Mouse (Mus musculus) cerebellum, adult 11-12 months (tissue): ENCODE measurements around the gene Gprc5c.
"Not testable (repeated sequence)": the region's sequence is repeated elsewhere in the genome, so short reads cannot be mapped to it uniquely, and the experiment has no call there.

ENCODE experiments used
- DNase-seq: peaks from one replicate; pipeline ENCODE4 v3.0.0; 2022

The Gprc5c gene

DNA sequence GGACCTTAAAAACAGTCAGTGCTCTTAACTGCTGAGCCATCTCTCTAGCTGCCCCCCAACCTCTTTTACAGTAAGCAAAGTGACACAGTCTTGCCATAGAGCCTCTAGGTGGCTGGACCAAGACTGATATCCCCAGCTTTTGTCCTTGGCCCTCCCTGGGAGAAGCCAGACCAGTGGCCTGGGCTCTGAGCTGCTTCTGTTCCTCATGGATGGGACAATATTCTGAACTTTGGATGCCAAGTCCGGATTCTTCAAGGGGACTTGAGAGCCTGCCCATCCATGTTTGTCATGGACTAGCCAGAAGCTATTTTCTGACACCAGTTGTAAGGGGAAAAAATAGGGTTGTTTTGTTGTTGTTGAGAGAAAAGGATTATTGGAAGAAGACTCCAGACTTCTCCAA, 18.8 kb downstream of the Gprc5c start:
- peak; percentile 33 for DNase-seq

DNA sequence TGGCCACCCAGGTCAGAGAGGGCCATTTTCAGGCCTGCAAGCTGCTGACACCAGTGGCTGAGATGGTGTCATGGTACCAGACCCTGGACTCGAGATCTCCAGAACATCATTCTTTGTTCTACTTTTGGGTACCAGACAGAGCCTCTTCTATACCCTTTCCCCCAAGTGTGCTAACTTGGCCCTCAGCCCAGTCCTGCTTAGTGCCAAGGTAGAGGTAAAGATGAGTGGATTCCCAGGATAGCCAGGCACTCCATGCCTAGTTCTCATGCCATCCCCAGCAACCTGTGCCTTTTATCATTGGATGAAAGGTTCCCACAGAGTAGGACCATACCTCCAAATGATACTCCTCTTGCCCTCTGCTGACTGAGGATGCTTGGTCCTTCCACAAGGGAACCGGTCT, 20.6 kb downstream of the Gprc5c start:
- DNase-seq, result peak; percentile 50

DNA sequence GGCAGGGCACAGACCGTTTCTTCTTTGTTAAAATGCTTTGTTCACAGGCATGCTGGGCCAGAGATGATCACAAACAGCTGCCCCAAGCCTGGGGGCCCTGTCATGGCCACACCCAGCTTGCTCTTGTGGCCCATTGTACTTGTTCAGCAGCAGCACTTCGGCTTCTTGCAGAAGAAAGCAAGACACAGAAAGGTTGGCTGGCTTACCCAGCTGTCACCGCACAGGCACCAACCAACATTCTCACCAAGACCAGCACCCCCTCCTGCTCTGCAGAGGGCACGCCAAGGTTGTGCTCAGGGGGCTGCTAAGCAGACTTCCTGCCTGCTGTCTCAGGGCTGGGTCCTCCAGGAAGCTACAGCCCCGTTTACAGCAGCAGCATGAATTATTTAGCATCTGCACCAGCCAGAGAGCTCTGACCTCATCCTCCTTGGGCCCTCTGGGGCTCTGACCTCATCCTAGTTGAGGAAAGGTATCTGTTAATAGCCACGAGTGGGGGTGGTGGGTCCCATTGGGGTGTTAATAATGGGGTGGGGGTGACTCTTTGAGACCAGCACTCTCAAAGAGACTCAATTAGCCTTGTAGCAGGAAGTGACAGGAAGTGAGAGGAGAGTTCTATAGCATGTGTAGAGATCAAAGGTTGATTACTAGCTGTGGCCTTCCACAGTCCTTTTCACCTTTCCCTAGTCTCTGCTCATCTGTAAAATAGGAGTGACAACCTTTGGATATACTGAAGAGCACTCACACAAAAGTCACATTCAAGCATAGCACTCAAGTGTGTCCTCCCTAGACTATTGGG, 22.3 kb downstream of the Gprc5c start:
- no peak for DNase-seq

DNA sequence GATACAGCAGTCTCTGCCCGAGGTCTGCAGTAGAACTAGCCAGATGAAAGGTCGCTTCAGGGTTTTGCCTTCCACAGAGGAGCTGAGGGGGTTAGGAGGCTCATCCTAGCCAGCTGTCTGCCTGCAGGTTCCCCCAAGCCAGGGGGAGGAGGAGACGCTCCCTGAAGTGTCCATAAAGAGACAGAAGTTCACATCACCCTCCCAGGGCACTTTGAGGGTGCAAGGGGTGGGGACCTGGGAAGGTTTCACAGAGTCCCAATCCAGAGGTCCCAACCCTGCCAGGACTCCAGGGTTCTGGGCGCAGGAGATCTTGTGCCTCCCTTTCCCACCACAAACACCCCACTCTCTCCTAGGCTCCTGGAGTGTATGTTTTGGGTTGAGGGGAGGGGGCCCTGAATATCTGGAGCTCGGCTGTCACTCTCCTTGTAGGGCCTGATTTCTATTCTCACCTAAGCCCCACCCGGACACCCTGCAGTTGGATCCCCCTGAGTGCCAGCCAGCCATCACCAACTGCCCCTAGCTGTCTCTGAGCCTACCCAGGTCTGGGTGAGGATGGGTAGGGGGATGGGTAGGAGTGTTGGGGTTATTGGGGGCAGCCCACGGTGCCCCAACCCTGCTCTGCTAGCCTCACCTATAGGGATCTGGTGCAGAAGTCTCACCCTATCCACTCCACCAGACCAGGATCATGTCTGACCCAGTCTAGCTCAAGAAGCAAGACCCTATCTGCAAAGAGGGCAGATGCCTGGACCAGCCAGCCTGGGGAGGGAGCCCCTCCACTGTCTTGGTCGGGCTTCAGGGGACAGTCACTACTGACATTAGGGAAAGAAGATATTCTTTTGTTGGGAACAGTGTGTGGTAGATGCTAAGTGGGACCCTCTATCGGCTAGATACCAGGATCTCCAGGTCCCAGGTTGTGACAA, 23.5 kb downstream of the Gprc5c start:
- DNase-seq, result no peak

DNA sequence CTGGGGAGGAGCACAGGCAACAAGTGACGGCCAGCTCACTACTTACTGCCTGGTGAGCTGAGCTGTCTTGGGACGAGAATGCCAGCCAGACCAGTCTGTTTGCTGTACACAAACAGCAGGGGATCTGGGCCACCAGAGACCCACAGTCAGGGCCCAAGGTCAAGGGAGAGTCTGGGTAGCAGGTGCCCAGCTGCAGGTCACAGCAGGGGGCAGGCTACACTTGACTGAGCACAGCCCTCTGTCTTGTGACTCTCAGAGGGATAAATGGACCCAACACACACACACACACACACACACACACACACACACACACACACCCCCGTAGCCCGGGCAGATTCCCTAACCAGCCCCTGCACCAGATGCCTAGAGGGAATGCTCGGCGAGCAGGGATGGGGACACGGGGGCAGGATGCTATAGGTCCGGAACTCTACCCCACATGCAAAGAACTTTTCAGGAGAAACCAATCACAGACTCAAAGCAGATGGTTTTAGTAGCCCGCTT, 24.4 kb downstream of the Gprc5c start:
- DNase-seq, result peak; percentile 59

DNA sequence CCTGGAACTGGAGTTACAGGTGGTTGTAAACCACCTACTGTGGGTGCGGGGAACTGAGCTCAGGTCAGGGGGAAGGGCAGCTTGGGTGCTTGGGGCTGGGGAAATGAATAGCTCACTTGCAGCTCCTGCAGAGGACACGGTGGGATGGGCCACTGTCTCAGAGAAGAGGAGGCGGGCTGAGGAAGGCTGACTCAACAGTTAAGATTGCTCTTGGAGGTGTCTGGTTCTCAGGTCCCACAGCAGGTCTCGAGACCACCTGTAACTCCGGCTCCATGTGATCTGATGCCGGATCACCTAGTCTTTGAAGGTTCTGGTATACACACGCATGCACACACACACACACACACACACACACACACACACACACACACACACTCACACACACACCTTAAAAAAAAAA, 25.2 kb downstream of the Gprc5c start:
- DNase-seq, result peak; percentile 45

DNA sequence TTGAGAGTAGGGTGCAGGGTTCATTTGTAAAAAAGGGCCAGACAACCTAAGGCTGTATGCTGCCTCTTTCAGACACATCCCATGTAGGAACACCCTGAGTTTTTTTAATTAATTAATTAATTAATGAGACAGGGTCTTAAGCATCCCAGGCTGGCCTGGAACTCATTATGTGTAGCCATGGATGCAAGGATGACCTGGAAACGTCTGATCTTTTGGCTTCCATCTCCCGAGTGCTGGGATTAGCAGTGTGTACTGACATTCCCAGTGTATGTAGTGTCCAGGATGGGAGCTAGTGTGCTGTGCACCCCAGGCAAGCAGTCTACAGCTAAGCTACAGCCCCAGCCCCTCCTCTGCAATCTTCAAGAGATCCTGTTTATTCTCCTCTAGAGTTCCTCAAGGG, 25.7 kb downstream of the Gprc5c start:
- DNase-seq, result no peak

DNA sequence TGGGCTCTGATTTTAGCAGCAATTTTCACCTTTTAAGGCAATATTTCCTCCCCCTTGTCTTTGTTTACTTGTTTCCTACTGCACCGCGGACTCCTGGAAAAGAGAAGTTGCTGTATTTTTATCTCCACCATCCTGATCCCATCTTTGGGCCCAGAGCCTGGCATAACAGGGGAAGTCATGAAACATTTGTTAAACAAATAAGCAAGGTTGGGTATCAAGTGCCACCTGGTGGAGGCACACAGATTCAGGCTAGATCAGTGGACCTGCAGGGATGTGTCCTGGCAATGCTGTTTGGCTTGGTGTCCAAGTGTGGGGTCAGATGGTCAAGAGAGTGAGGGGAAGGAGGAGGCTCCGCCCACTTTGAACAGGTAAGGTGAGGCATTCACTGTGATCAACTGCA, 26.2 kb downstream of the Gprc5c start:
- DNase-seq, result peak; percentile 83

DNA sequence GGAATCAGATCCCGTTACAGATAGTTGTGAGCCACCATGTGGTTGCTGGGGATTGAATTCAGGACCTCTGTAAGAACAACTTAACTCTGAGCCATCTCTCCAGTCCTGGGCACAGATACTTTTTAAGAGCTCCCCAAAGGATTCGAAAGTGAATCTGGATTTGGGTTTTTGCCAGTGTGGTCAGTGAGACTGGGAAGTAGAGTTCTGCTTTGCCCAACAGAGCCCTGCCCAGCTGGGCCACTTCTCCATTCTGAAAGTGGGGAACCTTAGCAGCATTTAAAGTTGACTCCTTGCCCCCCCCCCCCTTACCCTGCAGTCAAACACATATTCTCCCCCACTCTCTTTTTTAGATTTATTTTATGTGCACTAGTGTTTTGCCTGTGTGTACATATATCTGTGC, 28.7 kb downstream of the Gprc5c start:
- no peak for DNase-seq

DNA sequence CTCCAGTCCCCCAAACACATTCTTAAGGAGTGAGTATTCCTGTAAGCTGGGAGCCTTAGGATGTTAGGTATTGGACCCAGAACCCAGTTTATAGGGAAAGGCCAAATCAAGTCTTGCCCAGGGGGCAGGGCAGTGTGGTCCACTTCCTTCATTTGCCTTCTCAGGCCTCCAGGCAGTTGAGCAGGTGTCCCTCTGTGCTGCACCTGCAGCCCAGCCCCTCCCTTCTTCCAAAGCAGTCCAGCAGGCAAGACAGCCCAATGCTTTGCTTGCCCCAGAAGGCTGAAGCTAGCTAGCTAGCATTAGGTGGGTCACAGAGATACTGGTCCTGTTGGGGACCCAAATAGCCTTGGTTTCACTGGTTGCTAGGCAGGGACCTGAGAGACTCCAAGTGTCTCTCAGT, 29.2 kb downstream of the Gprc5c start:
- no peak for DNase-seq

DNA sequence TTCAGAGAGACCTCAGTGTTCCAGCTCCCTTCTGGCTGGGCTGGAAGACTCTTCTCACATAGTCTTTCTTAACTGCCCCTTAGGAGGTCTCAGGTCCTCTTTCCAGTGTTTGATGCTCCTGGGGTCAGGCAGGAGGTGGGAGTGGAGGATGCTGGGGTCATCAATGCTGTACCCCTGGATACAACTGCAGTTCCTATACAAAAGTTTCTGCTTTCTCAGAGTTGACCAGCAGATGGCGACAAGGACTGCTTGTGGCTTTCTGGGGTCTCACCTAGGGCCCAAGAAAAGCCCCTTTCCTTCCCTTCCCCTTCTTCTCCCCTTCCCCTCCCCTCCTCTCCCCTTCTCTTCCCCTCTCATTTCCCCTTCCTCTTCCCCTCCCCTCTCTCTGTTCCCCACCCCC, 29.6 kb downstream of the Gprc5c start:
- DNase-seq, result no peak

DNA sequence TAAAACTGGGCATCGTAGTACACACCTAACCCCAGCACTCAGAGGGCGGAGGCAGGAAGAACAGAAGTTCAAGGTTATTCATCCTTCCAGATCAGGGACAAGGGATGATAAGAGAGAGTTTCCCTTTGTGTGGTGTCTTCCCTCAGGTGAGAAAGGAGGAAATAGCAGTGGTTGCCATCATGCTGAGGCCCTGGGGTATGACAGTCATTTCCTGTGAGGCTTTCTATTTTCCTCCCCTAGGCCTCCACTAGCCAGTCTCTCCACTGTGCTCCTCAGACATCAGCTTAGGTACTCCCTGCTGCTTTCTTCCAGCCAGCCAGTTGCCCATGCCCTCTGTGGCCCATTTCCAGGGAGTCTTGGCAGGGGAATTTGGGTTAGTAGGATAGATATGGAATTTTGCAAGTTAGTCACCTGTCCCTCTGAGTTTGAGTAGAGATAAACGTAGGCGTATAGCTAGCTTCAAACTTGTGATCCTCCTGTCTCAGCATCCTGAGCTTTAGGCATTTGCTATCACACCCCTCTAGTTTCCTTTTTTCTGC, 32.4 kb downstream of the Gprc5c start:
- peak; percentile 56 for DNase-seq

DNA sequence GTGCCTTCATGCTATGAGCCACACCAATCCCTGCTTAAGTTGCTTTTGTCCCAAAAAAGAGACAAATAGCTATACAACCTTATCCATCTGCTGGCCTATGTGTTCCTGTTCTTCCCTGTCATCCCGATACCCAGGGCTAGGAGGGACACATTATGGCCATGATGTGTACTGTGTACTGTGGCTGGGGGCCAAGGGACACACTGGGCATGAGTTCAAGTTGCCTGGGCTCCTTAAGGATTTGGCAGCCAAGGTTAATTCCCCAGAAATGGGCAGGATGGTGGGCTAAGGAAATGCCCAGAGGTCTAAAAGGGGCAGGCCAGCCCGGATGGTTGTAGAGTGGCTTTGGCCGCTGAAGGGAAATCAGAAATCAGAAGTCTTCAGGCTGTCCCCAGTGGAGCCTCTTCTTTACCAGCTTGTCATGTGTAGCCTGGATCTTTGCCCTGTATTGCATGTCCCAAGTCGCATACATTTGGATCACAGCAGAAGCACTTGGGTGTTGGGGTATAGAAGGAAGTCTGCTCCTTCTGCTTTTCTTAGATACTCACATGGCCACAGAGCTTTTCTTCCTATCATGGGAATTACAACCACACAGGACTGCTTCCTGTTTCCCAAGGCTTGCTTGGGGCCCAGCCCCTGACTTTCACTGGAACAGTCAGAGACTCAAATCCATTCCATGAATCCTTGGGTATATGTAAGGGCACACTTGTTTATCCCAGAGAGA, 33.6 kb downstream of the Gprc5c start:
- DNase-seq, result peak; percentile 69

DNA sequence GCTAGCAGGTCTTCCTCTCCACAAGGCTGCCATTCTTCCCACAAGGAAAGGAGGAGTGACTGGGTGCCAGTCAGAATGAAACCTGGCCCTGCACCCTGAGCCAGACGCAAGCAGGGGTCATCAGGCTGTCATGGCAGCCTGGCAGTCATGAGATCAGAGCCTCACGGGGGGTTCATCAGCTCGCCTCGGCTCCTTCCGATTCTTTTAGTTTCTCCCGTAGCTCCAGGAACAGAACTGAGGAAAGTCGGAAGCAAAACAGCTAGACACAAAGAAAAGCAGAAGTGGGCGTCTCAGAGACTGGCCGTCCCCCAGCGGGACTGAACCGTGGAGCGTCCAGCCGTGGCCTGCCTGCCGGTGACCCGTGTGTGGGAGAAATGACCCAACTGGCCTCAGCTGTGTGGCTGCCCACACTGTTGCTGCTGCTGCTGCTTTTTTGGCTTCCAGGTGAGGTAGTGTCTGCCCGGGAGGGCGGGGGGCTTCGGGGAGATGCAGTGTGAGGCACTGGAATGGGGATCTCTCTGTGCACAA, 39.1 kb downstream of the Gprc5c start, which contains the start of gene Cd300a:
TSS of gene Cd300a (plus strand) at position 51 of the 528 bp plus-strand sequence.
- DNase-seq, result no peak

DNA sequence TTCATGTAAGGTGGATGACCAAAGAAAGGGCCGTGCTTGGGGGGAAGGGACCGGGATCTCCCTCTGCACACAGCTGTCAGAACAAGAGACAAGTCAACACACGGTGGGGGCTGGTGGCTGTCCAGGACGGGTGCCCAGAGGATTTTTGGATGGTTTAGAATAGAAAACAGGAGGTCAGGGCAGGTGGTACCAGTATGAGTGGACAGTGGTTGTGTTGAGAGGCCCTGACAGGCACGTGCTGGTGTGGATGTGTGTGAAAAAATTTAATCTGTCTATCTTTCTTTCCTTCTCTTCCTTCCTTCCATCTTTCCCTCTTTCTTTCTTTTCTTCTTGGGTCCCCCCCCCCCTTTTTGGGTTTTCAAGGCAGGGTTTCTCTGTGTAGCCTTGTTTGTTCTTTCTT, 39.6 kb downstream of the Gprc5c start:
- DNase-seq, result no peak

DNA sequence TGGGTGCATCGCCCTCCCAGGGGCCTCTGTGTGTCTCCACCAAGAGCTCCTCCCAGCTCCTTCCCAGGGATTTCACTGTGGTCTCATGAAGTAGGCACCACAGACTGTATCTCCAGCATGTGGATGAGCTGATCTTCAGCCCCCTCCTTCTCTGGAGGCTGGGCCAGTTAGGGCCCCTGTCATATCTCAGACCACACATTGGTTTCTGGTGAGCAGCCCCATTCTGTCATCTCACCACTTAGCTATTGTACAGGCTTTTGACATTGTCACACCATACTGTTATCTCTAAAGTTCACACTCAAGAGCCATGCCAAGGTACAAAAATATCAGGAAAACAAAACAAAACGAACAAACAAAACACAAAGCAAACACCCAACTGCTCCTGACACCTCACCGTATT, 45.1 kb downstream of the Gprc5c start:
- DNase-seq, result no peak

DNA sequence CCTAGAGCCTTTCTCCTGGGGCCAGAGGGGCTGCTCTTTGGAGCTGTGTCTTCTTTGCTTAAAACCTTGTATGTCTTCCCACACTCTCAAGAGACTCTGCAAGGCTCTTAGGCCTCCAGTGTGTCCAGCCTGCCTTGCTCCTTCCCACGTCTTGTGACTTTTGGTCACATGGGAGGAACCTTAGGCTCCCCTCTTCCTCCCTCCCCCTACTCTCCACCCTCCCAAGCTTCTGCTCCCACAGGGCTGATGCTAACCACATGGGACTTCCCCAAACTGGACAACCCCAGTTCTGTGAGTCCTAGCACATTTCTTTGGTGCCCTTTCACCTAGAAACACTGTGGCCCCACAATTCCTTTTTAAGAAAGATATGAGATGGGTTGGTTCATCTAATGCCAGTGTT, 47.1 kb downstream of the Gprc5c start:
- no peak for DNase-seq

DNA sequence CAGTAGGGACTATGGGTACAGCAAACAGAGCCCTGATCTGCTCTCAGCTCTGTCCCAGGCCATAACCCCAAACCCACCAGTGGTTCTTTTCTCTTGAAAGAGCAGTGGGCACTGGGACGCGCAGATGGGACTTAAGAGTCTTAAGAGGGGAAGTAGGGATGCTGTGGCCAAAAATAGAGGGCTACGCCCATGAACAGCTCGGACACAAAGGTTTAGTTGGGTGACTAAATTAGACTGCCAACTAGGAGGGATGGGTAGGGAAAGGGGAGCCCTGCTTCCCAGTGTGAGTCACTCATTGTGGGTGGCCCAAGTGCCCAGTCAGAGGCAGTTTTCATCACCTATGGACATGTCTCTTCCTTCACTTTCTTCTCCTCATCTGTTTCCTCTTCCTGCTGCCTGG, 52.3 kb downstream of the Gprc5c start:
- DNase-seq, result no peak

DNA sequence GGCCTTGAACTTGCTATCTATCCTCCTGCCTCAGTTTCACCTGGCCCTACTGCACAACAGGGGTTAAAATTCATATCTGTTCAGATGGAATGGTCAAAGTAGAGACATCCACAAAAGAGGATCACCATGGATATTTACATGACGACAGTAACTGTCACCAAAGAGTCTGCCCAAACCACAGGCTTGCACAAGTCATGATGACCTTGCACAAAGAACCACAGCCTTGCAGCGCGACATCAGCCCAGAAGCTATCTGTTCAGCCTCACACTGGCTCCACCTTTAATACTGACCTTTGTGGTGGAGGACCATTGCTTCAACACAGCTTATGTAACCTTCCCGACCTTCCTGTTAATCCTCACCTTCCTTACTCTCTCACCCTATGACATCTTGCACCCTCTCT, 56.6 kb downstream of the Gprc5c start:
- no peak for DNase-seq

DNA sequence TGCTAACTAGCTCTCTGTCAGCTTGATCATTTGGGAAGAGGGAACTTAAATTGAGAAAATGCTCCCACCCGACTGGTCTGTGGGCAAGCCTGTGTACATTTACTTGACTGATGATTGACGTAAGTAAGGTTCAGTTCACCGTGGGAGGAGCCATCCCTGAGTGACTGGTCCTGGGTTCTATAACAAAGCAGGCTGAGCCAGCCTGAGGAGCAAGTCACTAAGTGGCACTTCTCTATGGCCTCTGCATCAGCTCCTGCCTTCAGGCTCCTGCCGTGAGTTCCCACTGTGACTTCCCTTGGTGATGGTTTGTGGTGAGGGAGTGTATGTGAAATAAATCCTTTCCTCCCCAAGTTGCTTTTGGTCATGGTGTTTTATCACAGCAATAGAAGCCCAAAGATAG, 57.1 kb downstream of the Gprc5c start:
- no peak for DNase-seq

DNA sequence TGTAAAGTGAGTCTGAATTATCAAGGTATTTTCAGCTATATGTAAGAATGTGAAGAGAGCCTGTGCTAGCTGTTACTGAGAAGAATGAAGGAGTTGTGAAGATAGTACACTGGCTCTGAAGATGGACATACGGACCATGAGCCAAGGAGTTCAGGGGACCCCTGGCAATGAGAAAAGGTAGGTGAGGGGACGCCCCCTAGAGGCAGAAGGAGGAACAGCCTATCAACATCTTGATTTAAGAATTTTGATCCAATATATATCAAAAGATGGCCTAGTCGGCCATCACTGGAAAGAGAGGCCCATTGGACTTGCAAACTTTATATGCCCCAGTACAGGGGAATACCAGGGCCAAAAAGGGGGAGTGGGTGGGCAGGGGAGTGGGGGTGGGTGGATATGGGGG, 58.6 kb downstream of the Gprc5c start:
- not testable (repeated sequence) for DNase-seq

DNA sequence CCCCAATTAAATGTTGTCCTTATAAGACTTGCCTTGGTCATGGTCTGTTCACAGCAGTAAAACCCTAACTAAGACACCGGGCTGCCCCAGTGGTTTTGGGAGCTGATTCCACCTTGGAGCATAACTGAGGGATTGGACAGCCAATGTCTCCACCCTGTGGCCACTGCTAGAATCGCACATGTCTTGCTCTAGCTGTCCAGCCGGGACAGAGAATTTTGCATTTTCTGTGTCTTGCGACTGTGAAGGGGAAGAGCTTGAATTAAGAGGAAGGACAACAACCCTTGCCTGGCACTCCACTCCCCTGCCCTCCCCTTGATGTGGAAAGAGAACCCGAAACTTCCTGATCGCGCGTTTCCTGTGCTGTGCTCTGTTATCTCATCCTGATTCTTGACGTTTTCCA, 61.9 kb downstream of the Gprc5c start:
- peak; percentile 75 for DNase-seq

DNA sequence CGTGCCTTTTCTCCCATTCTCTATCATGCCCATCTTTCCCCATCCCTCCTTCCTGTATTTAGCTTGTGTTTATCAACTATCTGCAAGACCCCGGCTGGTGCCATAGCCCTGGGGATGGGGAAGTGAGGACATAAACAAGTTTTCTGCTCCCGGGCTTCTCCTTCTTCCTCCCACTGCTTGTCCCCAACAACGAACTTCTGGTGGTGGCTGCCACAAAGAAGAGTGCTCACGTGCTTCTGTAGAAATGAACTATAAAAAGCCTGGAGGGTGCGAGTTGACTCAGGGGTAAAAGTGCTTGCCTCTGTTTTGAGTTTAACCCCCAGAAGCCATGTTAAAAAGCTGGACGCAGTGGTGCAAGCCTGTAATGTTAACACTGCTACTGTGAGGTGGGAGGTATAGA, 64.0 kb downstream of the Gprc5c start:
- no peak for DNase-seq
